18 mouse cellular contexts compared by ENCODE assay signal in genomic region chr5:67397186-67397585, GRCm38 (mm10). TPM values are rescaled to one million over a fixed set of nuclear protein-coding genes. Genes with fewer than 3 reads are reported as not detected.
DNase-seq lines count a peak whose midpoint lies in the region; ATAC-seq lines count a peak whose summit lies in the region.
"Had no signal": no experiment of that assay in that cellular context is flagged by ENCODE, and none has a peak within 500 bp of the region (broad histone marks: within the 10 kb centered on the region; RNA-seq: fewer than 3 reads in every experiment).

No protein-coding gene starts in this region.

- DNase-seq in embryo, embryonic 11 days: peak; percentile 29
- no peak for DNase-seq in embryo, embryonic 10 days (ENCODE audit: low spot score)
- DNase-seq in forelimb bud, embryonic 11.5 days (ENCODE audit: low read depth, low spot score): peak; percentile 41
- no peak for DNase-seq in Muller cell, postnatal 12 days (ENCODE audit: inconsistent ontology term)
- DNase-seq: adrenal gland, adult 2 months; adrenal gland, postnatal 25 days; cerebellum, adult 2 months; cerebellum, postnatal 10 days; gastrocnemius, postnatal 14 days had no signal

- no peak overlapping the region for H3K4me2 ChIP-seq in embryonic facial prominence, embryonic 12.5 days (replicated peaks)
- no peak overlapping the region for H3K4me2 ChIP-seq in forebrain, embryonic 12.5 days
- H3K4me2 ChIP-seq in hindbrain, embryonic 13.5 days: no peak overlapping the region
- H3K4me2 ChIP-seq: heart, embryonic 12.5 days had no signal

- no peaks in the 10 kb centered on the region for H3K36me3 ChIP-seq in embryonic facial prominence, embryonic 12.5 days
- peaks cover 4% of the 10 kb centered on the region; the same call in 1 of the 2 replicates for H3K36me3 ChIP-seq in forebrain, embryonic 12.5 days (replicated peaks)
- H3K36me3 ChIP-seq in hindbrain, embryonic 13.5 days: peaks cover 27% of the 10 kb centered on the region

- no peak overlapping the region for H3K27ac ChIP-seq in embryonic facial prominence, embryonic 12.5 days
- H3K27ac ChIP-seq in forebrain, embryonic 12.5 days: no peak overlapping the region
- no peak overlapping the region for H3K27ac ChIP-seq in hindbrain, embryonic 13.5 days

- no peaks in the 10 kb centered on the region for H3K27me3 ChIP-seq in embryonic facial prominence, embryonic 12.5 days
- H3K27me3 ChIP-seq in forebrain, embryonic 12.5 days: no peaks in the 10 kb centered on the region
- no peaks in the 10 kb centered on the region for H3K27me3 ChIP-seq in hindbrain, embryonic 13.5 days
- H3K27me3 ChIP-seq: heart, embryonic 12.5 days had no signal

- no peak overlapping the region for H3K9ac ChIP-seq in embryonic facial prominence, embryonic 12.5 days
- H3K9ac ChIP-seq in forebrain, embryonic 12.5 days: no peak overlapping the region
- no peak overlapping the region for H3K9ac ChIP-seq in hindbrain, embryonic 13.5 days
- H3K9ac ChIP-seq: heart, embryonic 12.5 days had no signal

- WGBS in embryonic facial prominence, embryonic 12.5 days: 43% methylated on average over 14 of the region's 14 CpGs
- WGBS in forebrain, embryonic 12.5 days: 88% methylated on average over 14 of the region's 14 CpGs
- 87% methylated on average over 14 of the region's 14 CpGs for WGBS in hindbrain, embryonic 13.5 days

- ATAC-seq in embryonic facial prominence, embryonic 12.5 days (ENCODE audit: insufficient number of reproducible peaks, insufficient read depth, low FRiP score, low TSS enrichment): peak; percentile 22; the same call in 1 of the 2 replicates
- no peak for ATAC-seq in forebrain, embryonic 12.5 days (ENCODE audit: low FRiP score)
- ATAC-seq in hindbrain, embryonic 13.5 days (ENCODE audit: low FRiP score): no peak
- ATAC-seq: forebrain, embryonic 16.5 days; hindbrain, embryonic 16.5 days; inflammation-experienced regulatory T-cells, adult 6 months; intestine, postnatal 0 days; Patski had no signal

- H3K4me1 ChIP-seq in embryonic facial prominence, embryonic 12.5 days: no peaks in the 10 kb centered on the region
- peaks cover 7% of the 10 kb centered on the region for H3K4me1 ChIP-seq in forebrain, embryonic 12.5 days
- H3K4me1 ChIP-seq in hindbrain, embryonic 13.5 days (replicated peaks): no peaks in the 10 kb centered on the region

- H3K4me3 ChIP-seq in embryonic facial prominence, embryonic 12.5 days: no peak overlapping the region
- no peak overlapping the region for H3K4me3 ChIP-seq in forebrain, embryonic 12.5 days (replicated peaks)
- H3K4me3 ChIP-seq in hindbrain, embryonic 13.5 days: no peak overlapping the region
- H3K4me3 ChIP-seq: heart, embryonic 12.5 days had no signal

- no peaks in the 10 kb centered on the region for H3K9me3 ChIP-seq in embryonic facial prominence, embryonic 12.5 days
- H3K9me3 ChIP-seq in forebrain, embryonic 12.5 days: no peaks in the 10 kb centered on the region
- no peaks in the 10 kb centered on the region for H3K9me3 ChIP-seq in hindbrain, embryonic 13.5 days
- H3K9me3 ChIP-seq: heart, embryonic 12.5 days had no signal

RNA-seq across cellular contexts. Expression of gene Bend4, which starts 30.9 kb away (rescaled TPM):
- polyA plus RNA-seq in embryonic facial prominence, embryonic 12.5 days (2016; fragmentation: Nextera tagmentation; extraction: Ambion mirVana): 4.5 TPM in 2 replicates
- polyA plus RNA-seq in forebrain, embryonic 12.5 days (2016; fragmentation: Nextera tagmentation; extraction: Ambion mirVana): 7.8 and 8.7 TPM in 2 replicates
- polyA plus RNA-seq in hindbrain, embryonic 13.5 days (2015; fragmentation: Nextera tagmentation; extraction: Ambion mirVana): 12.2 and 12.6 TPM in 2 replicates

Comparison
In these comparisons a context has a peak if more than half of its experiments do, and no peak if none do; other contexts are left out.
1. DNase-seq: peak in embryo, embryonic 11 days (single experiment) and forelimb bud, embryonic 11.5 days (single experiment); none in embryo, embryonic 10 days (single experiment) and Muller cell, postnatal 12 days (single experiment).